Mouse (Mus musculus): ENCODE measurements around the gene Ccl22. TPM values are rescaled to one million over a fixed set of nuclear protein-coding genes. Genes with fewer than 3 reads are reported as not detected.

The Ccl22 gene
- polyA plus RNA-seq, 1 experiment, result not detected

GRCm38 (mm10) chr8:94711160-94711718 is 34.2 kb upstream of the Ccl22 start:
- Histone ChIP-seq H3K27ac (replicated peaks; ENCODE audit: low read depth, low read length) (peak overlapping the region; percentile 82), H3K4me3 (ENCODE audit: insufficient read depth, low read depth, low read length) (peak overlapping the region; percentile 24), H3K4me1 (ENCODE audit: control insufficient read depth, insufficient read depth, insufficient read length, low read length) (peaks cover 17% of the 10 kb centered on the region)

GRCm38 (mm10) chr8:94714556-94714955 is 30.8 kb upstream of the Ccl22 start:
- peaks cover 5% of the 10 kb centered on the region; the same call in 1 of the 2 replicates for H3K4me1 ChIP-seq (ENCODE audit: control insufficient read depth, insufficient read depth, insufficient read length, low read length)
- H3K4me3 ChIP-seq (ENCODE audit: insufficient read depth, low read depth, low read length), result no peak overlapping the region
- H3K27ac ChIP-seq (replicated peaks; ENCODE audit: low read depth, low read length), result no peak overlapping the region

DNA sequence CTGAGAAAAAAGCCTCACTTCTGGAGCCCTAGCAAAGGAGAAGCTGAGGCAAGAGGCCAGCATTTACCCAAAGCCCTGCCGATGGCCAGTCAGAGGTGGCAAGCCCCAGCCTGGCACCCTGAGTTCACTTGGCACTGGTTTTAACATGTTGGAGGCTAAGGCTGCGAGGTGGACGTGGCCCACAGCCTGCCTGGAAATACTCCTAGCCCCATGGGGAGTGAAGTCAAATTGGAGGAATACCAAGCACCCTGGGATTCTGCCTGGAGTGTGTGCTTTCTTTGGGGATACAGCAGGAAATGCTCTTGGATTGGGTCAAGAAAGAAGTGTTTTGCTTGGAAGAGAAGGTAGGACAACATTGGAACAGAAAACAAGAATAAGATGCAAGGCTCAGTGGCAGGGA is 29.5 kb upstream of the Ccl22 start:
- Histone ChIP-seq H3K4me3 (ENCODE audit: insufficient read depth, low read depth, low read length) (no peak overlapping the region), H3K27ac (replicated peaks; ENCODE audit: low read depth, low read length) (no peak overlapping the region), H3K4me1 (ENCODE audit: control insufficient read depth, insufficient read depth, insufficient read length, low read length) (peaks cover 5% of the 10 kb centered on the region; the same call in 1 of the 2 replicates)

DNA sequence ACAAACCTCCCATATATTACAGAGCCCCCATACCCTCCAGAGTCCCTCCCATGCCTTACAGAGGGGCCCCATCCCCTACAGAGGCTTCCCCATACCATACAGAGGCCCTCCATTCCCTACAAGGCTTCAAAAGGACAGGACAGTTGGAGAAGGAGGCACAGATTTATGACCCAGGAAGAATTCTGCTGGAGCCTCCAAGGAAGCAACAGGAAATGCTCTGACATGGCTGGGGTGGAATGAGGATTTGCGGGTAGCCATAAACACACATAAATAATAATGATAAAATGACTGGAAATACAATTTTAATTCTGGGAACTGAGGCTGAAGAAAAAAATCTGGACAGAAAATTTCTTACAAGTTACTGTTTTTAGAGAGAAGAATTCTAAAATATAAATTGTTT is 28.5 kb upstream of the Ccl22 start:
- H3K4me3 ChIP-seq (ENCODE audit: insufficient read depth, low read depth, low read length), result no peak overlapping the region
- peaks cover 5% of the 10 kb centered on the region; the same call in 1 of the 2 replicates for H3K4me1 ChIP-seq (ENCODE audit: control insufficient read depth, insufficient read depth, insufficient read length, low read length)
- no peak overlapping the region for H3K27ac ChIP-seq (replicated peaks; ENCODE audit: low read depth, low read length)

GRCm38 (mm10) chr8:94725998-94726397 is 19.4 kb upstream of the Ccl22 start:
- no peaks in the 10 kb centered on the region for H3K4me1 ChIP-seq (ENCODE audit: control insufficient read depth, insufficient read depth, insufficient read length, low read length)
- no peak overlapping the region for H3K4me3 ChIP-seq (ENCODE audit: insufficient read depth, low read depth, low read length)
- H3K27ac ChIP-seq (replicated peaks; ENCODE audit: low read depth, low read length), result no peak overlapping the region

DNA sequence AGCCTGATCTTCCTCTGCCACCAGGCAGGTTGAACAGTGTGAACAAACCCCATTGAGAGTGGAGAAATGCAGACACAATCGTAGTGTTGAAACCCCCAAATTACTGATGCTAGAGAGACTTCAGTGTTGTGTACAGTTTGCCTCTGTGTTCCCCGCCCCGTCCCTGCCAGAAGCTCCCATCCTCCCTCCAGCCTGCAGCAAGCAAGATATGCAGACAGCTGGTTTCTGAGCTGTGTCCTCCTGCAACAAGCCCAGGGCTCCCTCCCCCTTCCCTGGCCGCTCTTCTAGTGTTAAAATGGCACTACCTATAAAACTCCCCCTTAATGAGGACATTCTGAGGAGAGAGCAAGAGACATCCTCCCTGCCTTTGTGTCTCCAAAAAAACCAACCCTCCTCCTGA is 16.1 kb upstream of the Ccl22 start:
- no peak overlapping the region for H3K27ac ChIP-seq (replicated peaks; ENCODE audit: low read depth, low read length)
- no peak overlapping the region for H3K4me3 ChIP-seq (ENCODE audit: insufficient read depth, low read depth, low read length)
- no peaks in the 10 kb centered on the region for H3K4me1 ChIP-seq (ENCODE audit: control insufficient read depth, insufficient read depth, insufficient read length, low read length)

GRCm38 (mm10) chr8:94733821-94734465 is 11.4 kb upstream of the Ccl22 start:
- Histone ChIP-seq H3K4me1 (ENCODE audit: control insufficient read depth, insufficient read depth, insufficient read length, low read length) (no peaks in the 10 kb centered on the region), H3K27ac (replicated peaks; ENCODE audit: low read depth, low read length) (no peak overlapping the region), H3K4me3 (ENCODE audit: insufficient read depth, low read depth, low read length) (no peak overlapping the region)

- Histone ChIP-seq H3K4me3 (ENCODE audit: insufficient read depth, low read depth, low read length) (no peak overlapping the region), H3K4me1 (ENCODE audit: control insufficient read depth, insufficient read depth, insufficient read length, low read length) (no peaks in the 10 kb centered on the region), H3K27ac (replicated peaks; ENCODE audit: low read depth, low read length) (no peak overlapping the region)
Observed at GRCm38 (mm10) chr8:94734735-94735350, 10.5 kb upstream of the Ccl22 start.

- Histone ChIP-seq H3K4me1 (ENCODE audit: control insufficient read depth, insufficient read depth, insufficient read length, low read length) (no peaks in the 10 kb centered on the region), H3K27ac (replicated peaks; ENCODE audit: low read depth, low read length) (0 out of 2 replicates have a peak overlapping the region, but pooled peaks have one; percentile 7), H3K4me3 (ENCODE audit: insufficient read depth, low read depth, low read length) (peak overlapping the region; percentile 14; the same call in 1 of the 2 replicates)
Observed at GRCm38 (mm10) chr8:94735426-94736094, 9.8 kb upstream of the Ccl22 start.

- no peak overlapping the region for H3K4me3 ChIP-seq (ENCODE audit: insufficient read depth, low read depth, low read length)
Observed at GRCm38 (mm10) chr8:94739829-94740228, 5.6 kb upstream of the Ccl22 start.

DNA sequence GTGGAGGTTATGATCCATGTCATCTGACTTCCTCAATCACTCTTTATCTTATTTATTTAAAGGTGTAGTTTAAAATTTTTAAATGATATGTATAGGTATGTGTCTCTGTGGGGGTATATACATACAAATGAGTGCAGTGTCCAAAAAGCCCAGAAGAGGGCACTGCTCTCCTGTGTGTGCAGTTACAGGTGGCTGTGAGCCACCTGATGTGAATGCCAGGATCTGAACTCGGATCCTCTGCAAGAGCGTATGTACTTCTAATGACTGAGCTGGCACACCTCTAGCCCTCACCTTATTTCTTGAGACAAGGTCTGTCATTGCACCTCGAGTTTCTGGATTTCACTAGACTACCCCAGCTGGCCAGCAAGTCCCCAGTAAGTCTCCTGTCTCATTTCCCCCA is 4.8 kb upstream of the Ccl22 start:
- no peaks in the 10 kb centered on the region for H3K4me1 ChIP-seq (ENCODE audit: control insufficient read depth, insufficient read depth, insufficient read length, low read length)
- no peak overlapping the region for H3K4me3 ChIP-seq (ENCODE audit: insufficient read depth, low read depth, low read length)
- H3K27ac ChIP-seq (replicated peaks; ENCODE audit: low read depth, low read length), result no peak overlapping the region

More at GRCm38 (mm10) chr8:94739829-94740228, 5.6 kb upstream of the Ccl22 start:
- Histone ChIP-seq H3K4me1 (ENCODE audit: control insufficient read depth, insufficient read depth, insufficient read length, low read length) (no peaks in the 10 kb centered on the region), H3K27ac (replicated peaks; ENCODE audit: low read depth, low read length) (no peak overlapping the region)

- Histone ChIP-seq H3K27ac (replicated peaks; ENCODE audit: low read depth, low read length) (no peak overlapping the region), H3K4me1 (ENCODE audit: control insufficient read depth, insufficient read depth, insufficient read length, low read length) (no peaks in the 10 kb centered on the region), H3K4me3 (ENCODE audit: insufficient read depth, low read depth, low read length) (no peak overlapping the region)
Observed at GRCm38 (mm10) chr8:94741726-94742125, 3.7 kb upstream of the Ccl22 start.

DNA sequence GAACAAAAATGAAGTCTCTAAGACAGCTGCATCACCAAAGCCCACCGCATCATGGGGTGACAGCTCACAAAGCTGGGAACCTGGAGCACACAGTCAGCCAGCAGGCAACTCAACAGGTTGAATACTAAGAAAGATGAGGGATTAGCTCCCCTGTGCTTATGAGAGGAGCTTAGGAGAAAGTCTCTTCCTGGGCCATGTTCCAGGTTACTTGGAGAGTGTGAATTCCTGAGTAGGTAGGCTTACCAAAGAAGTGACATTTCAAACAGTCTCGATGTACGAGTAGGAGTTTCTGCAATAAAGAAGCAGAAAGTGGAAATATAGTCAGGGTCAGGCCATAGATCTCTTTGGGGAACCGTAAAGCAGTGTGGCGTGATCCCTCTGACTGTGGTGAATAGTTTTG is 906 bp upstream of the Ccl22 start:
- 0 out of 2 replicates have a peak, but pooled peaks cover 2% of the 10 kb centered on the region for H3K4me1 ChIP-seq (ENCODE audit: control insufficient read depth, insufficient read depth, insufficient read length, low read length)
- H3K4me3 ChIP-seq (ENCODE audit: insufficient read depth, low read depth, low read length), result no peak overlapping the region
- no peak overlapping the region for H3K27ac ChIP-seq (replicated peaks; ENCODE audit: low read depth, low read length)

- H3K4me1 ChIP-seq (ENCODE audit: control insufficient read depth, insufficient read depth, insufficient read length, low read length), result 0 out of 2 replicates have a peak, but pooled peaks cover 2% of the 10 kb centered on the region
- H3K27ac ChIP-seq (replicated peaks; ENCODE audit: low read depth, low read length), result no peak overlapping the region
- no peak overlapping the region for H3K4me3 ChIP-seq (ENCODE audit: insufficient read depth, low read depth, low read length)
Observed at GRCm38 (mm10) chr8:94744972-94745371, 418 bp upstream of the Ccl22 start.

GRCm38 (mm10) chr8:94746832-94747231 is 1.4 kb downstream of the Ccl22 start:
- Histone ChIP-seq H3K27ac (replicated peaks; ENCODE audit: low read depth, low read length) (no peak overlapping the region), H3K4me1 (ENCODE audit: control insufficient read depth, insufficient read depth, insufficient read length, low read length) (0 out of 2 replicates have a peak, but pooled peaks cover 2% of the 10 kb centered on the region), H3K4me3 (ENCODE audit: insufficient read depth, low read depth, low read length) (no peak overlapping the region)
